Mouse (Mus musculus) heart, embryonic 11.5 days (tissue): Measurements from ENCODE around the gene Bnip2. TPM values are rescaled to one million over a fixed set of nuclear protein-coding genes. Genes with fewer than 3 reads are reported as not detected.

ENCODE experiments used
- ATAC-seq: fragments of 200-750 bp; cut with Nextera tagmentation; replicated peaks from 2 replicates; pipeline ENCODE4 v1.8.0; 2017; ENCODE audit warnings: moderate library complexity; ENCODE audit not compliant: insufficient number of reproducible peaks, low FRiP score, low TSS enrichment
- H3K27ac ChIP-seq: fragments of 300-500 bp; sonication (generic); 2 replicates; pipeline ENCODE4 v1.5.1; 2014; ENCODE audit warnings: mild to moderate bottlenecking, low read depth, low read length
- H3K27me3 ChIP-seq: fragments of 300-500 bp; sonication (generic); 2 replicates; pipeline ENCODE4 v1.6.1; 2014; ENCODE audit warnings: mild to moderate bottlenecking, low read length, mixed read lengths; ENCODE audit not compliant: control insufficient read depth, insufficient read depth
- H3K36me3 ChIP-seq: fragments of 300-500 bp; sonication (generic); 2 replicates; pipeline ENCODE4 v1.6.1; 2014; ENCODE audit warnings: mild to moderate bottlenecking, low read length, moderate library complexity, mixed read lengths; ENCODE audit not compliant: control insufficient read depth, insufficient read depth
- H3K4me1 ChIP-seq: fragments of 300-500 bp; sonication (generic); 2 replicates; pipeline ENCODE4 v1.6.1; 2014; ENCODE audit warnings: low read length; ENCODE audit not compliant: control insufficient read depth, insufficient read depth
- H3K4me2 ChIP-seq: fragments of 300-500 bp; sonication (generic); 2 replicates; pipeline ENCODE4 v1.6.1; 2014; ENCODE audit warnings: mild to moderate bottlenecking, moderate library complexity
- H3K4me3 ChIP-seq: fragments of 300-500 bp; sonication (generic); 2 replicates; pipeline ENCODE4 v1.5.1; 2014; ENCODE audit warnings: low read depth, low read length
- H3K9ac ChIP-seq: fragments of 300-500 bp; sonication (generic); 2 replicates; pipeline ENCODE4 v1.6.1; 2014; ENCODE audit warnings: mild to moderate bottlenecking, low read depth, low read length, moderate library complexity
- H3K9me3 ChIP-seq: fragments of 300-500 bp; sonication (generic); replicated peaks from 2 replicates; pipeline ENCODE4 v1.6.1; 2016; ENCODE audit warnings: low read length; ENCODE audit not compliant: control insufficient read depth
- WGBS: fragments of 180-500 bp; shearing (Covaris S2); extraction: QIAGEN DNeasy Blood & Tissue Kit; methylation state at CpG from one replicate; pipeline ENCODE4 v1.1.7; 2014; ENCODE audit not compliant: insufficient replicate concordance; 5-methylcytosine and 5-hydroxymethylcytosine counted together
- polyA plus RNA-seq: library from polyadenylated mRNA; unstranded; fragments of >200 nt; fragmentation: Nextera tagmentation; extraction: Ambion mirVana; gene quantifications from 2 replicates; pipeline ENCODE4 v1.2.1, GENCODE M21; 2014

The Bnip2 gene
- polyA plus RNA-seq, 1 experiment from 2014 or later, result 124 TPM

DNA sequence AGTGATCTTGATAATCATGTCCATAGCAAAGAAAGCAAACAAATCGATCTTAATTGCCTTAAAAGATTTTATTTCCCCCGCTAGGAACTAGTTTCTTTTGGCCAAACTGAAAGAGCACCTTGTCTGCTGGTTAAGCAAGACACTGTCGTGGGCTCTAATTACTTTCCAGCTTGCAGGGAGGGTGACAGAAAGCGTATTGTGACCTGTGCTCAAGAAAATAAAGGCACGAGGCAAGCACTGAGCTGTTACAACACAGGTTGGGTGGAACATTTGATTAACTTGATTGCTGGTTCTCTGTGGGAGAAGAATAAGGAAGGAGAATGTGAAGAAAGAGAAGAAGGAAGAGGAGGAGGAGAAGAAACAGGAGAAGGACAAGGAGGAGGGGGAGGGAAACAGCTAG is 59.0 kb downstream of the Bnip2 start:
- Histone ChIP-seq H3K36me3 (no peaks in the 10 kb centered on the region), H3K4me3 (no peak overlapping the region)
- no peak for ATAC-seq

DNA sequence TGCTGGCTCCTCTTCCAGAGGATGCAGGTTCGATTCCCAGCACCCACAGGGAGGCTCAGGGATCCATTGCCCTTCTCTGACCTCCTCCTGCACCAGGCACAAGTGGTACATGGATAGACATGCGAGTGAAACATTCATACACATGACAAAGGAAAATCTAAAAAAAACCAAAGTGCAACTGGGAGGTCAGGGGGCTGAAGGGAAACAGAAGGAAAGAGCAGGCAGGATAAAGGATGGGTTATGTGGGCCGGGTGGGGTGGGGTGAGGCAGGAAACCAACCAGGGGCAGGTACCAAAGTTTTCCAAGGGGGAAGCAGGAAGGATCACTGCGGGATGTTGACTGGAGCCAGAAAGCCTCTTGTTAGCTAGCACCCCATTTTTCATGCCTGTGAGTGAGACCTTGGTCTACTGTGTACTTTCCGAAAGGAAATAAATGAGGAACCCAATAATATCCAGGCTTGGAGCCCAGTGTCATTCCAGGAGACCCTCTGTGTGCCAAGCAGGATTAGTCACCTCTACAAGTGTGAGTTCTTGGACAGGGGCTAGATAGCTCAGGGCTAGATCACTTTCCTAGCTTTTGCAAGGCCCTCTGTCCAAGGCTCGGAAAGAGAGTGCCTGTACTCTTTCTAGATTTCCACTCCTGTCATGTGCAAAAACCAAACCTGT is 59.6 kb downstream of the Bnip2 start:
- Histone ChIP-seq H3K4me3 (no peak overlapping the region), H3K27ac (no peak overlapping the region), H3K27me3 (no peaks in the 10 kb centered on the region), H3K9me3 (no peaks in the 10 kb centered on the region), H3K4me2 (no peak overlapping the region), H3K36me3 (no peaks in the 10 kb centered on the region), H3K4me1 (peaks cover 2% of the 10 kb centered on the region; the same call in 1 of the 2 replicates), H3K9ac (no peak overlapping the region)
- ATAC-seq, result no peak
- 50% methylated on average over 6 of the region's 6 CpGs for WGBS

More for the DNA sequence above, 59.0 kb downstream of the Bnip2 start:
- Histone ChIP-seq H3K4me1 (peaks cover 2% of the 10 kb centered on the region; the same call in 1 of the 2 replicates), H3K4me2 (no peak overlapping the region), H3K27me3 (no peaks in the 10 kb centered on the region), H3K27ac (no peak overlapping the region), H3K9ac (no peak overlapping the region), H3K9me3 (no peaks in the 10 kb centered on the region)
- 51% methylated on average over 5 of the region's 5 CpGs for WGBS

DNA sequence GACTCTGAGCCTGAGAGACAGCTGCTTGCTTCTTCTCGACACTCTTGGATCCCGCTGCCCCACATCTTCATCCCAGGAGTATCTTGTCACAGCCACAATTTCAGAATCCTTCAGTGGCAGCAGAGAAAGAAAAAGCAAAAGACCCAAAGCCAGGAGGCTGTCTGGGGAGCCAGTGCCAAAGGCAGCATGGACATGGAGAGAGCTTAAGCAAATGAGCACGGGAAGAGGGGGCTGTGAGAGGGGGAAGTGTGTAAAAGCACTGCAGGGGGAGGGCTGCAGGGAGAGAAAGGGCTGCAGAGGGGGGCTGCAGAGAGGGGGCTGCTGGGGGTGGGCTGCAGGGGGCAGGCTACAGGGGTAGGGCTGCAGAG is 60.1 kb downstream of the Bnip2 start:
- 34% methylated on average over 3 of the region's 3 CpGs for WGBS
- Histone ChIP-seq H3K27me3 (no peaks in the 10 kb centered on the region), H3K27ac (no peak overlapping the region), H3K4me3 (no peak overlapping the region), H3K4me2 (no peak overlapping the region), H3K4me1 (peaks cover 2% of the 10 kb centered on the region; the same call in 1 of the 2 replicates), H3K36me3 (no peaks in the 10 kb centered on the region), H3K9me3 (no peaks in the 10 kb centered on the region), H3K9ac (no peak overlapping the region)
- no peak for ATAC-seq

DNA sequence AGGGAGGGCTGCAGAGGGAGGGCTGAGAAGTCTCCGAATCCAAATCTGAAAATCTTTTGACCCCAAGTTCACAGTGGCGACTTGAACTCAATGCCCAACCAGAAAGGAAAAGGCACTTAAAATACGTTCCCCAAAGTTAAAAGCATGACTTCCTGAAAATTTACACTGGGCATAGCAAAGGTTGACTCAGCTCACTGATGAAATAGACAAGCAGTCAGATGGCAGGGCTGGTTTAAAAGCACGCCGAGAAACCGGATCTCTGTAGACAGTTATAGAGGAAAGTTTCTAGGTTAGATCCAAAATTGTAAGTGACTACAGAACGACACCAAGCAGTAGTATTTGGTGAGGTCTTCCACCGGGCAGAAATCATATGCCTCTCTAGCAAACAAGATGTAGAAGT is 60.6 kb downstream of the Bnip2 start:
- no peak overlapping the region for H3K4me2 ChIP-seq
- H3K36me3 ChIP-seq, result no peaks in the 10 kb centered on the region
- H3K4me3 ChIP-seq, result no peak overlapping the region
- H3K9ac ChIP-seq, result no peak overlapping the region
- 47% methylated on average over 8 of the region's 8 CpGs for WGBS
- no peaks in the 10 kb centered on the region for H3K9me3 ChIP-seq
- no peak for ATAC-seq
- H3K27me3 ChIP-seq, result no peaks in the 10 kb centered on the region
- H3K27ac ChIP-seq, result no peak overlapping the region
- peaks cover 2% of the 10 kb centered on the region; the same call in 1 of the 2 replicates for H3K4me1 ChIP-seq

DNA sequence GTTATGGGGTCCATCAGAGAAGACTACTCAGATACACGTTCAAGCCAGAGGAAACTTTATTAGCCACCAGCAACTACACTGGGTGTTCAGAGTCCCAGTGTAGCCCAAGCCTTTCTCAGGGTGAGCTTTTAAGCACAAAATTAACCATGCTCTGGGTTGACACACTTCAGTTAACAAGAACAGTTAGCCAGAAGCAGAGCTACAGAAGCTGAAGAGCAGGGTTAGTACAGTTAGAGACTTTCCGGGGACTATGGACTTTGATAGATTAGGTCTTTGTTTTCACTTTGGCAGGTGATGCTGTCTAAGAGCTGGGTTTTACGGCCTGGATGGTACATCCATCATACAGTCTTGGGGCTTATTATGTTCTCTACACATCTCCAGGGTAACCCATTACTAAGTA is 63.5 kb downstream of the Bnip2 start:
- Histone ChIP-seq H3K4me3 (no peak overlapping the region), H3K27me3 (no peaks in the 10 kb centered on the region), H3K4me2 (no peak overlapping the region), H3K4me1 (peaks cover 2% of the 10 kb centered on the region; the same call in 1 of the 2 replicates), H3K36me3 (no peaks in the 10 kb centered on the region), H3K27ac (no peak overlapping the region), H3K9ac (no peak overlapping the region), H3K9me3 (no peaks in the 10 kb centered on the region)
- no peak for ATAC-seq
- 76% methylated on average over 3 of the region's 3 CpGs for WGBS

DNA sequence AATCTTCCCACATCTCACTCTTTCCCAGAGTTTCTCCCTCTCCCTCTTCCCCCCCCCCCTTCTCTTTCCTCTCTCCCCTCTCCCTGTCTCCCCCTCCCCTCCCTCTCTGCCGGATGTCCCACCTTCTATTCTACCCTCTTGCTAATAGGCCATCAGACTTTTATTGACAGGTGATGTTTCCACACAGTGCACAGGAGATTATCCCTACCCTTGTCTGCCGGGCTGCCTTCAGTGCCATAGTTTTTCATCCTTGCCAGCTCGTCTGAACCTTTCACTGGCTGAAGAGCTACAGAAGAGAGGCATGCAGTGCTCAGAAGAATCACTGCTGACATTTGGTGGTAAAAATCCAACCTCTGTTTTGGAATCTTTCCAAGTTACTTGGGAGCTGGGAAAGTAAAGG is 64.1 kb downstream of the Bnip2 start:
- Histone ChIP-seq H3K36me3 (no peaks in the 10 kb centered on the region), H3K9ac (no peak overlapping the region), H3K4me3 (no peak overlapping the region), H3K27me3 (no peaks in the 10 kb centered on the region), H3K27ac (no peak overlapping the region), H3K4me1 (peaks cover 2% of the 10 kb centered on the region; the same call in 1 of the 2 replicates), H3K9me3 (no peaks in the 10 kb centered on the region), H3K4me2 (no peak overlapping the region)
- no peak for ATAC-seq
- WGBS, result 43% methylated on average over 3 of the region's 3 CpGs

Other genes with a start within 250 kb of the Bnip2 start
- not detected in 2 replicates for gene Foxb1, start 228.5 kb upstream of the Bnip2 start, polyA plus RNA-seq
- 160 and 172 TPM in 2 replicates for gene Gtf2a2, start 23.1 kb downstream of the Bnip2 start, polyA plus RNA-seq
- not detected in 2 replicates for gene Gcnt3, start 48.6 kb downstream of the Bnip2 start, polyA plus RNA-seq
- gene Fam81a, start 153.1 kb downstream of the Bnip2 start, polyA plus RNA-seq, result 20.9 and 24.7 TPM in 2 replicates
- gene Myo1e, start 217.9 kb downstream of the Bnip2 start, polyA plus RNA-seq, result 10.7 and 11.2 TPM in 2 replicates